Mouse (Mus musculus) midbrain, embryonic 14.5 days (tissue): ENCODE measurements around the gene Daxx. TPM values are rescaled to one million over a fixed set of nuclear protein-coding genes. Genes with fewer than 3 reads are reported as not detected.

ENCODE experiments used
- ATAC-seq: fragments of 200-750 bp; cut with Nextera tagmentation; 2 replicates; pipeline ENCODE4 v1.8.0; 2017; ENCODE audit warnings: moderate number of reproducible peaks, moderate library complexity; ENCODE audit not compliant: low FRiP score, low TSS enrichment
- DNase-seq: peaks from one replicate; pipeline ENCODE4 v3.0.0-alpha.2; 2015
- H3K27ac ChIP-seq: fragments of 300-500 bp; sonication (generic); replicated peaks from 2 replicates; pipeline ENCODE4 v1.5.1; 2014; ENCODE audit warnings: mild to moderate bottlenecking, low read depth, low read length, moderate library complexity
- H3K27me3 ChIP-seq: fragments of 300-500 bp; sonication (generic); 2 replicates; pipeline ENCODE4 v1.6.1; 2014; ENCODE audit warnings: low read length, control low read depth, mixed read lengths; ENCODE audit not compliant: control insufficient read depth, insufficient read depth
- H3K36me3 ChIP-seq: fragments of 300-500 bp; sonication (generic); 2 replicates; pipeline ENCODE4 v1.6.1; 2014; ENCODE audit warnings: low read length, control low read depth; ENCODE audit not compliant: control insufficient read depth, insufficient read depth
- H3K4me1 ChIP-seq: fragments of 300-500 bp; sonication (generic); 2 replicates; pipeline ENCODE4 v1.6.1; 2014; ENCODE audit warnings: mild to moderate bottlenecking, antibody characterized with exemption, low read length, control low read depth; ENCODE audit not compliant: control insufficient read depth, insufficient read depth
- H3K4me2 ChIP-seq: fragments of 300-500 bp; sonication (generic); 2 replicates; pipeline ENCODE4 v1.6.1; 2014; ENCODE audit warnings: mild to moderate bottlenecking, low read length, moderate library complexity
- H3K4me3 ChIP-seq: fragments of 300-500 bp; sonication (generic); replicated peaks from 2 replicates; pipeline ENCODE4 v1.5.1; 2014; ENCODE audit warnings: low read depth, low read length
- H3K9ac ChIP-seq: fragments of 300-500 bp; sonication (generic); replicated peaks from 2 replicates; pipeline ENCODE4 v1.6.1; 2014; ENCODE audit warnings: mild to moderate bottlenecking, low read length, moderate library complexity
- H3K9me3 ChIP-seq: fragments of 300-500 bp; sonication (generic); 2 replicates; pipeline ENCODE4 v1.6.1; 2016; ENCODE audit warnings: low read length, control low read depth, mixed read lengths; ENCODE audit not compliant: control insufficient read depth
- whole genome bisulfite sequencing: fragments of 180-500 bp; shearing (Covaris S2); extraction: QIAGEN DNeasy Blood & Tissue Kit; methylation state at CpG from one replicate; pipeline ENCODE4 v1.1.7; 2014; 5-methylcytosine and 5-hydroxymethylcytosine counted together
- polyA plus RNA-seq: library from polyadenylated mRNA; unstranded; fragments of >200 nt; fragmentation: Nextera tagmentation; extraction: Ambion mirVana; gene quantifications from 2 replicates; pipeline ENCODE4 v1.2.1, GENCODE M21; 2014

Daxx gene
- polyA plus RNA-seq, 1 experiment from 2014 or later: 44.6 TPM

DNA sequence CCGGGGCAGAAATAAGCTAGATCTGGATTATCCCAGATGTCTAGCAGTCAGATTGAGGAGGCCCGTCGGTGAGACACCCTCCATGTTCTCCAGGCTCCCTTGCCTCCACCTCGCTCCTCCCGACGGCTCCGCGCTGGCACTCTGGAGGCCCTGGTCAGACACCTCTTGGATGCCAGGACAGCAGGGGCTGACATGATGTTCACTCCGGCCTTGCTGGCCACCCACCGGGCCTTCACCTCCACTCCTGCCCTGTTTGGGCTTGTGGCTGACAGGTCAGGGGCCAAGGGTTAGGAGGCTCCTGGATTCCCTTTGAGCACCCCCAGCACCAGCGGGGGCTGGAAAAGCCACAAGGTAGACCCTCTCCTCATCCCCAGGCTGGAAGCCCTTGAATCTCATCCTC is 22.7 kb downstream of the Daxx start:
- DNase-seq: no peak
- H3K27ac ChIP-seq: no peak overlapping the region
- no peaks in the 10 kb centered on the region for H3K9me3 ChIP-seq
- H3K4me3 ChIP-seq: 0 out of 2 replicates have a peak overlapping the region, but pooled peaks have one; percentile 3
- peaks cover 16% of the 10 kb centered on the region for H3K4me1 ChIP-seq
- no peak for ATAC-seq
- WGBS: 91% methylated on average over 11 of the region's 11 CpGs
- H3K4me2 ChIP-seq: no peak overlapping the region
- no peaks in the 10 kb centered on the region for H3K27me3 ChIP-seq
- H3K36me3 ChIP-seq: peaks cover 35% of the 10 kb centered on the region
- no peak overlapping the region for H3K9ac ChIP-seq

DNA sequence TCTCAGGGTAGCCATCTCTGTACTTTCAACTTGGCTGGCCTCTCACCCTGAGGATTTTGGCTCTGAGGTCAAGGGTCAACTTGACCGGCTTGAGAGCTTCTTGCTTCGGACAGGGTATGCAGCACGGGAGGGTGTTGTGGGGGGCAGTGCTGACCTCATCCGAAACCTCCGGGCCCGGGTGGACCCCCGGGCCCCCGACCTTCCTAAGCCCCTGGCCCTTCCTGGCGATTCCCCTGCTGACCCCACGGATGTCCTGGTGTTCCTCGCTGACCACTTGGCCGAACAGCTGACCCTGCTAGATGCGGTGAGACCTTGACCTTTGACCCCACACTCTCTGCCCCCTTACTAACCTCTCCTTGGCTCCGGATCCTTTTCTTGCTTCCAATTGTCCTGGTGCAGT is 23.2 kb downstream of the Daxx start:
- no peak for DNase-seq

DNA sequence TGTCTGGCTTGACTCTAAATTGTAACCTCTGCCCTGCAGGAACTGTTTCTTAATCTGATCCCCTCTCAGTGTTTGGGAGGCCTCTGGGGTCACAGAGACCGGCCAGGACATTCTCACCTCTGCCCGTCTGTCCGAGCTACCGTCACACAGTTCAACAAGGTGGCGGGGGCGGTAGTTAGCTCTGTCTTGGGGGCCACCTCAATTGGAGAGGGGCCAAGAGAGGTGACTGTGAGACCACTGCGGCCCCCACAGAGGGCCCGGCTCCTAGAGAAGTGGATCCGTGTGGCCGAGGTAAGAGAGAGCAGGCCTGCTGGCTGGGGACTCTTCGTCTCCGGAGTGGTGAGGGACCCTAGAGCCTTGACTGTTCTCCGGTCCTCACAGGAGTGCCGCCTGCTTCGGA is 23.8 kb downstream of the Daxx start:
- Histone ChIP-seq H3K4me3 (no peak overlapping the region), H3K27ac (no peak overlapping the region), H3K4me1 (peaks cover 16% of the 10 kb centered on the region), H3K27me3 (no peaks in the 10 kb centered on the region), H3K36me3 (peaks cover 41% of the 10 kb centered on the region), H3K9ac (no peak overlapping the region), H3K4me2 (no peak overlapping the region), H3K9me3 (no peaks in the 10 kb centered on the region)
- WGBS: 91% methylated on average over 15 of the region's 15 CpGs
- ATAC-seq: no peak
- no peak for DNase-seq

More for the DNA sequence above, 23.2 kb downstream of the Daxx start:
- no peaks in the 10 kb centered on the region for H3K27me3 ChIP-seq
- H3K9ac ChIP-seq: no peak overlapping the region
- no peak for ATAC-seq
- 85% methylated on average over 14 of the region's 14 CpGs for WGBS
- peaks cover 16% of the 10 kb centered on the region for H3K4me1 ChIP-seq
- H3K9me3 ChIP-seq: no peaks in the 10 kb centered on the region
- peaks cover 40% of the 10 kb centered on the region for H3K36me3 ChIP-seq
- H3K4me2 ChIP-seq: no peak overlapping the region
- H3K27ac ChIP-seq: no peak overlapping the region
- H3K4me3 ChIP-seq: no peak overlapping the region

DNA sequence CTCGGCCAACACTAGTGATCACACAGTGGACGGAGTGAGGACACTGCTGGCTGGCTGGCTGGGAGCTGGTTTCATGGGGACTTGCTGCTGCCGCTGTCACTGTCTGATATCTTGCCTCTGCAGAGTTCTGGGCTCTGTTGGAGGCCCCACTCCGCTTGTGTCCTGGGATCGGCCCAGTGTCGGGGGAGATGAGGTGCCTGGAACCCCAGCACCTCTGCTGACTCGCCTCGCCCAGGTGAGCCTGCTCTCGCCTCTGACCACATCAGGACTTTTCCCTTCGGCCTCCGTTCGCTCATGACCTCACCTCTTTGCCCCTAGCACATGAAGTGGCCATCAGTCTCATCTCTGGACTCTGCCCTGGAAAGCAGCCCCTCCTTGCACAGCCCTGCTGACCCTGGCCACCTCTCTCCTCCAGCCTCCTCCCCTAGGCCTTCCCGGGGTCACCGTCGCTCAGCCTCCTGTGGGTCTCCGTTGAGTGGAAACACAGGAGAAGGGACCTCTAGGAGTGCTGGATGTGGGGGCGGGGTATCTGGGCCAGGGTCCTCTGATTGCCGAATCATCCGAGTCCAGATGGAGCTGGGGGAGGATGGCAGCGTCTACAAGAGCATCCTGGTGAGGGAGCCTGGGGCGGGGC is 26.3 kb downstream of the Daxx start:
- no peak overlapping the region for H3K27ac ChIP-seq
- no peak overlapping the region for H3K9ac ChIP-seq
- H3K4me3 ChIP-seq: no peak overlapping the region
- H3K9me3 ChIP-seq: no peaks in the 10 kb centered on the region
- peaks cover 52% of the 10 kb centered on the region for H3K36me3 ChIP-seq
- no peaks in the 10 kb centered on the region for H3K27me3 ChIP-seq
- ATAC-seq (no peak), DNase-seq (no peak)
- H3K4me2 ChIP-seq: no peak overlapping the region
- H3K4me1 ChIP-seq: peaks cover 16% of the 10 kb centered on the region
- WGBS: 91% methylated on average over 21 of the region's 21 CpGs

DNA sequence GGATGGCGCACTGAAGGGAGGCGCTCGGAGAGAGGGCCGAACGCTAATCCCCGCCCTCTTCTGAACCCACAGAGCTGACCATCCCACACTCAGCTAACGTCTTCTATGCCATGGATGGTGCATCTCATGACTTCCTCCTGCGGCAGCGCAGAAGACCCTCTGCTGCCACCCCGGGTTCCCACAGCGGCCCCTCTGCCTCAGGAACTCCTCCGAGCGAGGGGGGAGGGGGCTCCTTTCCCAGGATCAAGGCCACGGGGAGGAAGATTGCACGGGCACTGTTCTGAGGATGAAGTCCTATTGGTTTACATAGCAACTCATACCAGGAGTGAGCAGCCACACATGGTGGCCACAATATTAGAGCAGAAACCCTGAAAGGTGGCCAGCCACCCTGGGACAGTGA is 27.8 kb downstream of the Daxx start:
- H3K27ac ChIP-seq: no peak overlapping the region
- DNase-seq: no peak
- peaks cover 16% of the 10 kb centered on the region for H3K4me1 ChIP-seq
- no peak overlapping the region for H3K4me2 ChIP-seq
- H3K9ac ChIP-seq: no peak overlapping the region
- WGBS: 83% methylated on average over 15 of the region's 15 CpGs
- no peak for ATAC-seq
- H3K36me3 ChIP-seq: peaks cover 52% of the 10 kb centered on the region
- H3K9me3 ChIP-seq: no peaks in the 10 kb centered on the region
- no peaks in the 10 kb centered on the region for H3K27me3 ChIP-seq
- no peak overlapping the region for H3K4me3 ChIP-seq

DNA sequence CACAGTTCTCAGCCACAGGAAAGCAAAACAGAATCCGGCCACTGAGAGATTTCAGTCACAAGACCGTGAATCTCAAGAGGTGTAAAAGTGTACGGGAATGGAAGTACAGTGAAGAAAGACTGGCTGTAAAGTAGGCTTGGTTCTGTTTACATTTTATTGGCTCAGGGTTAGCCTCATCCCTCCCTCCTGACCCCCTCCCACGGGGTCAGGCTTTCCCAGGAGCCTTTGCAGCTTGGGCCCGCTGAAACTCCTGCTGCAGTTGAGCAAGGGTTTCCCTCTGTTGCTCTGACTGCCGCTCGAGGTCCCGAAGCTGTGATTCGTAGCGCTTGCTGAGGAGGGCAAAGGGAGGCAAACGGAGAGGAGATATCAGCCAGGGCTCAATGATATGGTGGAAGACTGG is 29.6 kb downstream of the Daxx start:
- ATAC-seq (no peak), DNase-seq (no peak)
- no peak overlapping the region for H3K9ac ChIP-seq
- peaks cover 16% of the 10 kb centered on the region for H3K4me1 ChIP-seq
- no peaks in the 10 kb centered on the region for H3K27me3 ChIP-seq
- WGBS: 88% methylated on average over 11 of the region's 11 CpGs
- no peak overlapping the region for H3K4me3 ChIP-seq
- no peak overlapping the region for H3K27ac ChIP-seq
- peaks cover 48% of the 10 kb centered on the region for H3K36me3 ChIP-seq
- H3K9me3 ChIP-seq: no peaks in the 10 kb centered on the region
- H3K4me2 ChIP-seq: peak overlapping the region; percentile 95; the same call in 1 of the 2 replicates

DNA sequence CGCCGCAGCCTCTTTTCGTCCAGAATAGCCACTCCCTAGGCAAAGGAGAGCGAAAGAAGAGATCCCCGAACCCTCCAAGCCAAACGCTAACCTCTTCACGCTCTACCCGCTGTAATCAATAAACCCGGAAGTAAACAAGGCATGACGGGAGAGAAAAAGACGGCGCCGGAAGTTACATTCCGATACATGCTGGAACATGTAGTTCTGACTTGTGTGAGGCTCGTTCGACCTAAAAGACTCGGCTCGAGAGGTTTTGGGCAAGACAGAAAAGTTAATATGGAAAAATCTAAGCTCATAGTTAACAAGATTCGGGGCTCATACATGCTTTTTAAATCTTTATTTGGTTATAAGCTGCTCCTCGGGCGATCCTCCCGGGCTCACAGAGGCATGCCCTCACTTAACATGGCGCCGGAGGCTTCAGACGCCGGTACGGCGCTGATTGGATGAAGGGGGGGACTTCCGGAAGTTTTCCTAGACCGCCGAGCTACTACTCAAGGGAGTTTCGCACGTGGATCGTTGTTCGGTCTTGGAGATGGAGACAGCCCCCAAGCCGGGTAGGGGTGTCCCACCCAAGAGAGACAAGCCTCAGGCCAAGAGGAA is 31.1 kb downstream of the Daxx start, which contains the start of the genes Pfdn6 and Wdr46:
Gene Pfdn6 (minus strand): TSS at position 138 of the 600 bp plus-strand sequence.
Gene Wdr46 (plus strand): TSS at position 455 of the 600 bp plus-strand sequence.
- H3K9ac ChIP-seq: peak within 1 kb of the TSS; percentile 65
- ATAC-seq: peak; percentile 91

DNA sequence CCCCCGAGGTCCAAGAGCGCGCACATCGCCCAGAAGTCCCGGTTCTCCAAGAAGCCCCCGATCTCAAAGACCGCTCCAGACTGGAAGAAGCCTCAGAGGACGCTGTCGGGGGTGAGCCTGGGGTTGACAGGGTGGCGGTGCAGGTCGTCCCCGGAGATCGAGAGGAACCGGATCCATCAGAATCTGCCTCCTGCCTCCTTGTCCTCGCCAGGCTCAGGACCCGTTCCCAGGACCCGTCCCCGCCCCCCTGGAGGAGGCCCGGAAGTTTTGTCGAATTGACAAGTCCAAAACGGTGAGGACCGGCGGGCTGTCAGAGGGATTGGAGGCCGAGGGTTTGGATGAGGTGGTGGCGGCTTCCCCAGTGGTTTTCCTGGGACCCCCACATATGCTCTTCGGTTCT is 31.8 kb downstream of the Daxx start:
- 0 out of 2 replicates have a peak, but pooled peaks have one; percentile 7 for ATAC-seq
- H3K36me3 ChIP-seq: peaks cover 55% of the 10 kb centered on the region

More for the DNA sequence above, 31.1 kb downstream of the Daxx start, which contains the start of the genes Pfdn6 and Wdr46:
- Histone ChIP-seq H3K4me1 (peaks cover 16% of the 10 kb centered on the region), H3K4me3 (peak within 1 kb of the TSS; percentile 67), H3K27me3 (no peaks in the 10 kb centered on the region), H3K9me3 (no peaks in the 10 kb centered on the region), H3K4me2 (peak within 1 kb of the TSS; percentile 95), H3K36me3 (peaks cover 55% of the 10 kb centered on the region), H3K27ac (no peak within 1 kb of the TSS)
- DNase-seq: peak; percentile 96
- under 1% methylated on average over 36 of the region's 36 CpGs for WGBS

DNA sequence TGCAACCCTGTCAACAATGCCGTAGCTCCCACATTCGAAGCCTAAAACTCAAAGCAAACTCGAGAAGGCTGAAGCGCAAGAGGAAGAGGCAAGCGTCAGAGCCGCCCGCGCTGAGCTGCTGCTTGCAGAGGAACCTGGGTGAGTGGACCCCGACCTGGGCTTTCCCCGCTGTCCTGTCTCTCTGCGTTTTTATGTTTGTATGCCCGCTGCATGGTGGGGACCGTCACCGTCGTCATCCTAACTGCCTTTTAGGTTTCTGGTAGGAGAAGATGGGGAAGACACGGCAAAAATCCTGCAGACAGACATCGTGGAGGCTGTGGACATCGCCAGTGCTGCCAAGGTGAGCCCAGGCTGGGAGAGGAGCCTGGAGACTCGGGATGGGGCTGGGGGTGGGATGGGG is 32.2 kb downstream of the Daxx start:
- Histone ChIP-seq H3K4me2 (peak overlapping the region; percentile 95), H3K36me3 (peaks cover 59% of the 10 kb centered on the region), H3K9me3 (no peaks in the 10 kb centered on the region), H3K9ac (peak overlapping the region; percentile 58), H3K27me3 (no peaks in the 10 kb centered on the region), H3K4me3 (peak overlapping the region; percentile 67), H3K4me1 (peaks cover 16% of the 10 kb centered on the region), H3K27ac (no peak overlapping the region)
- ATAC-seq: no peak
- no peak for DNase-seq
- WGBS: 63% methylated on average over 19 of the region's 19 CpGs

More for the DNA sequence above, 31.8 kb downstream of the Daxx start:
- Histone ChIP-seq H3K27ac (no peak overlapping the region), H3K9me3 (no peaks in the 10 kb centered on the region), H3K27me3 (no peaks in the 10 kb centered on the region), H3K4me2 (peak overlapping the region; percentile 95), H3K9ac (peak overlapping the region; percentile 58), H3K4me3 (peak overlapping the region; percentile 67), H3K4me1 (peaks cover 16% of the 10 kb centered on the region)
- 4% methylated on average over 26 of the region's 26 CpGs for whole genome bisulfite sequencing
- no peak for DNase-seq
